Mouse (Mus musculus) G1E (cell line): ENCODE results near the gene Slc16a1. TPM values are rescaled to one million over a fixed set of nuclear protein-coding genes. Genes with fewer than 3 reads are reported as not detected.
A peak's percentile ranks its signal among the peaks of the same experiment; 100 is the strongest.

ENCODE experiments used
- ATAC-seq: 2 replicates; pipeline ENCODE4 v1.8.0; 2016; ENCODE audit warnings: mild to moderate bottlenecking; ENCODE audit not compliant: insufficient number of reproducible peaks, poor library complexity, low FRiP score, severe bottlenecking; ENCODE audit errors: extremely low read depth
- DNase-seq: peaks from one replicate; pipeline ENCODE4 v3.0.0; 2012; ENCODE audit warnings: low spot score
- H3K27me3 ChIP-seq: 2 replicates; pipeline ENCODE4 v1.6.1; 2012; ENCODE audit warnings: mild to moderate bottlenecking, low read length, inconsistent platforms; ENCODE audit not compliant: insufficient read depth
- H3K36me3 ChIP-seq: replicated peaks from 2 replicates; pipeline ENCODE3; 2012; ENCODE audit warnings: mild to moderate bottlenecking, inconsistent platforms
- H3K4me1 ChIP-seq: 2 replicates; pipeline ENCODE4 v1.6.1; 2012; ENCODE audit warnings: low read depth, low read length, inconsistent platforms, mixed read lengths; ENCODE audit not compliant: insufficient read depth
- H3K4me3 ChIP-seq: 2 replicates; pipeline ENCODE4 v1.5.1; 2012; ENCODE audit warnings: low read depth, mild to moderate bottlenecking, inconsistent platforms, low read length, moderate library complexity, mixed read lengths
- H3K9me3 ChIP-seq: replicated peaks from 2 replicates; pipeline ENCODE4 v1.6.1; 2012; ENCODE audit warnings: inconsistent platforms
- CTCF ChIP-seq: IDR thresholded peaks from 2 replicates; pipeline ENCODE4 v1.5.1; 2012; ENCODE audit warnings: low read depth, low read length, inconsistent platforms, mixed read lengths
- GATA1 ChIP-seq: IDR thresholded peaks from 2 replicates; pipeline ENCODE4 v1.6.1; 2012; ENCODE audit warnings: borderline replicate concordance, low read length, inconsistent platforms, mixed read lengths
- GATA2 ChIP-seq: IDR thresholded peaks from 2 replicates; pipeline ENCODE4 v1.6.1; 2012; ENCODE audit warnings: low read depth, low read length, inconsistent platforms, borderline replicate concordance
- POLR2AphosphoS5 ChIP-seq: IDR thresholded peaks from 2 replicates; pipeline ENCODE4 v1.6.1; 2012; ENCODE audit warnings: low read depth, low read length, inconsistent platforms; ENCODE audit not compliant: insufficient replicate concordance
- TAL1 ChIP-seq: conservative IDR thresholded peaks from 2 replicates; pipeline ENCODE4 v1.6.1; 2012; ENCODE audit warnings: low read depth, low read length, inconsistent platforms, mixed read lengths
- polyA plus RNA-seq: library from polyadenylated mRNA; stranded (reverse); fragments of >175 nt; gene quantifications from 2 replicates; pipeline ENCODE4 v1.2.3, GENCODE M21; 2012
- total RNA-seq, 2 experiments: library from RNA; stranded (forward) in 1 of 2; stranded (reverse) in 1 of 2; fragments of 200-1000 nt in 1 of 2; fragments of >200 nt in 1 of 2; fragmentation: Nextera tagmentation in 1 of 2; gene quantifications; 2 replicates each; pipeline ENCODE4 v1.2.3; 2014 to 2017

The Slc16a1 gene
- total and polyA plus RNA-seq, 3 experiments: 52.7 to 75.1 (median 62.5) TPM

DNA sequence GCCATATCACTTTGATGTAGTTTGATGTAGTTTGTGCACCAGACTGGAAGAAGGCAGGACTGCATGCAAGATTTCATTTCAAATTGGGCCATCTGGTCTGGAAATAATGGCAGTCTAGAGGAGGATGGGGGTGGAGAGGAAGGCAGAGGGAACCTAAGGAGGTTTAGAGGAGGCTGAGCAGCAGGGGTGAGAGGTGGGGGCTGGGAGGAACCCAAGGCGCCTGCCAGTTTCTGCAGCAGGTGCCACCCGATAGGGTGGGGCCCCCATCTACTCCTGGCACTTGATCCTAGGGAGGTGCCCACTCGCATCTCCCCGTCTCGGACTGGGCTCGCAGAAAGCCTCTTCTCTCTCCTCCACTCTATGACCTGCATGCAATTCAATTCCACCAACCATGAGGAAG, 33.1 kb downstream of the Slc16a1 start:
- H3K4me3 ChIP-seq: peak overlapping the region; percentile 46; the same call in 1 of the 2 replicates
- DNase-seq: no peak
- no peak for ATAC-seq
- no peaks in the 10 kb centered on the region for H3K27me3 ChIP-seq
- TF ChIP-seq GATA1 (no peak), POLR2AphosphoS5 (no peak), GATA2 (no peak), CTCF (no peak), TAL1 (no peak)
- H3K36me3 ChIP-seq: no peaks in the 10 kb centered on the region
- H3K9me3 ChIP-seq: no peaks in the 10 kb centered on the region
- peaks cover 74% of the 10 kb centered on the region for H3K4me1 ChIP-seq

DNA sequence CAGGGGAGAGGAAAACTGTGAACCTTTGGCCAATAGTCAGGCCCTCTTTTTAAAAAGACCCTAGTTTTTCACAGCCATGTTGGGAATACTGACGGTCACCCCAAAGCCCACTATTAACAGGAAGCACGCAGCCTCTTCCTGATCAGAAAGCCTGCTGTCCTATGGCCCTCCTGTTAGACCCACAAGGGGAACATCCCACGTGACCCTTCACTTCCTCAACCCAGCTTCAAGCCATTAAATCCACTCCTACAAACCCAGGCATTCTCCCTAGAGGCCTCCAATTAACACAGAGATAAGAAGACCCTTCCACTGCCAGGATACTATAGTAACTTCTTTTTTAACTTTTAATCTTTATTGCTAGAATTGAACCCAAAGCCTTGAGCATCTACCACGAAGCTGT, 33.6 kb downstream of the Slc16a1 start:
- peaks cover 74% of the 10 kb centered on the region for H3K4me1 ChIP-seq
- H3K36me3 ChIP-seq: no peaks in the 10 kb centered on the region
- ATAC-seq (no peak), DNase-seq (peak; percentile 37)
- no peak overlapping the region; the same call in 1 of the 2 replicates for H3K4me3 ChIP-seq
- H3K27me3 ChIP-seq: no peaks in the 10 kb centered on the region
- TF ChIP-seq CTCF (no peak), TAL1 (no peak), GATA2 (no peak), GATA1 (no peak), POLR2AphosphoS5 (no peak)
- H3K9me3 ChIP-seq: no peaks in the 10 kb centered on the region

DNA sequence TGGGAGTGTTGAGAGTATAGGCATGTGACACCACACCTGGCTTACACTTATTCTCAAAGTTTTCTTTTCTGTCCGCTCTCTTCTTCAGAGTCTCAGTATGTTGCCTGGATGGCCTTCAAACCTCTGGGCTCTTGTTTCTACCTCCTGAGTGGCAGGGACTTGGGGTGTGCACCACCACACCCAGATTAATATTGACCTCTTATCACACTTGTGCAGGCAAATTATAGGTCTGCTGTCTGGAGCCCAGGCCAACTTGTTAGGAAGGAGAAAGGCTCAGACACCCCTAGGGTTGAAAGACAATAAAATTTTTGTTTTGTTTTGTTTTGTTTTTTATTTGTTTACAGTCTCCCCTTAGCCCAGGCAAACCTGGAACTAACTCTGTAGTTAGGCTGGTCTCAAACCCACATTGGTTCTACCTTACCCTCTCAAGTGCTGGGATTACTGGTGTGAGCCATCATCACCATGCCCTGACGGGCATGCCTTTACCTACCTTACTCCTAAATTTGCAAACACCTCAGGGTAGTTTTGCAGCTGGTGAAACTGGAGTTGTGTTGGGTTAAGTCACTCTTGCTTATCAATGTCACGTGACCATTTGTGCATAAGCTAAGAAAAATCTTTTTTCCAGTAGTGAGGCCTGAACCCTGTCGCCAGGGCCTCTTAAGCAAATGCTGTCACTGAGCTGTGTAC, 35.3 kb downstream of the Slc16a1 start:
- Histone ChIP-seq H3K4me1 (peaks cover 68% of the 10 kb centered on the region), H3K27me3 (no peaks in the 10 kb centered on the region), H3K9me3 (no peaks in the 10 kb centered on the region), H3K4me3 (peak overlapping the region; percentile 19; the same call in 1 of the 2 replicates), H3K36me3 (no peaks in the 10 kb centered on the region)
- peak; percentile 43; the same call in 1 of the 2 replicates for ATAC-seq
- peak; percentile 33 for DNase-seq
- TF ChIP-seq TAL1 (0 out of 2 replicates have a peak, but pooled peaks have one; percentile 25), GATA1 (no peak)

DNA sequence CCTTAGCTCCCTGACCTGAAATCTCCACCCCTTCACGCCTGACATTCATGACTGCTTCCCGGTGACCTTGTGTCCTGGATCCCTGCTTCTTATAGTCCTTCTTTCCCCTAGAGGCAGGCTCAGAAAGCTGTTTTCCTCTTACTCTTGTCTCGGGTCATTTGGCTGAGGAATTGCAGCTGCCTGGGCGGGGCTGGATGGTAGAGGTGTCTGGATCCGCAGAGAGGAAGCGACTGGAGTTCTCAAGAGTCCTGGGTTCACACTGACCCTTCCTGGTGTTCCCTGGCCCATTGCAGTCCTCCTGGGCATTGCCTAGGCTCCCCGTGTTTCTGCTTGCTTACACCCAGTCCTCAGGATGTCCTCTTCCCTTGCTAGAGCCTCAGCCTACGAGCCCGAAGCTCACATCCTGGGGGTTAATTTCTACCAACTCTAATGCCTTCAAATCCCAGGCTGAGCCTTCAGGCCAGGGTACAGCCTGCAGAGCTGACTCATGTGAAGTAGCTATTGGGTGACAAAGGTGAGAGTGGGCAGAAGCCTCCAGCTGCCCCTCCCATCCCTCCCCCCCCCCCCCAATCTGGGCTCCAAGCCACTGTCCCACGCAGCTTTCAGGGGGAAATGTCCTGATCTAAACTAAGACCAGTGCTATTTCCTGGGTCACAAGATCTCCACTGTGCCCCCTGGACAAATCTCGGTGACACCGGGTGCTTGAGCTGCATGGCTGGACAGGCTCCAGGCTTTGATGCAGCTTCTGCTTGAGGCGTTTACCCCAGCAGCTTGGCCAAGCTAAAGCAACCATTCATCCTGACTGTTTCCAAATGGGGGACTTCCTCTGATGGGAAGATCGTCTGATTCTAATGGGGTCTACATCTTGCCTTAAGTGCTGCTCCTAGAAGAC, 36.1 kb downstream of the Slc16a1 start:
- DNase-seq (no peak), ATAC-seq (no peak)
- H3K4me1 ChIP-seq: peaks cover 63% of the 10 kb centered on the region
- no peaks in the 10 kb centered on the region for H3K27me3 ChIP-seq
- TF ChIP-seq GATA1 (no peak), POLR2AphosphoS5 (no peak), CTCF (no peak), GATA2 (no peak), TAL1 (no peak)
- peak overlapping the region; percentile 19; the same call in 1 of the 2 replicates for H3K4me3 ChIP-seq
- H3K36me3 ChIP-seq: no peaks in the 10 kb centered on the region
- H3K9me3 ChIP-seq: no peaks in the 10 kb centered on the region

DNA sequence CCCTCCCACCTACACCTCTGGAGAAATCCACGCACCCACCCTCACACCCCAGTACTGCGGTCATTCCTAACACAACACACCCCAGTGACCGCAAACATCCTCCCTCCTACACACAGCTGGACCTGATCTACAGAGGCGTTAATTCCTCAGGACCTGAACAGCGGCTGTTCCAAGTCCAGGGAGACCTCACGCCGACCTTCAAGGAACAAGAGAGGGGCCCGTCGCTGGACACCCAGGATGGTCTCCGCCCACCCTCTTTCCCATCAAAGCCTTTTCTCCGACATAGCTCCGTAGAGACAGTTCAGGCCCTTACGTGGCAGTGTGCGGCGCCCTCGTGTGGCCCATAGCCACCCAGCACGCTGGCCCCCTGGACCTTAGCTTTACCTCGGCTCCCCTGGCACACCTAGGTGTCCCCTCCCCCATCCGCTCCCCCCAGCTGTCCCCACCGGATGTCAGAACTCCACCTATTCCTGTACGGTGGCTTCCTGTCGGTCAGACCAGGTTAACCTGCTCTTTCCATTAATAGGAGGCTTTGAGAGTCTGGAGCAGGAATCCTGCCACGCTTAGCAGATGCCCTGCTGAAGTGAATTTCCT, 36.9 kb downstream of the Slc16a1 start:
- peak; percentile 53 for DNase-seq
- no peak overlapping the region; the same call in 1 of the 2 replicates for H3K4me3 ChIP-seq
- ATAC-seq: no peak
- no peaks in the 10 kb centered on the region for H3K27me3 ChIP-seq
- no peak for TF ChIP-seq GATA1
- peak; percentile 44; the same call in 1 of the 2 replicates for TF ChIP-seq CTCF
- TF ChIP-seq POLR2AphosphoS5: no peak
- H3K9me3 ChIP-seq: no peaks in the 10 kb centered on the region
- H3K4me1 ChIP-seq: peaks cover 60% of the 10 kb centered on the region
- H3K36me3 ChIP-seq: no peaks in the 10 kb centered on the region

DNA sequence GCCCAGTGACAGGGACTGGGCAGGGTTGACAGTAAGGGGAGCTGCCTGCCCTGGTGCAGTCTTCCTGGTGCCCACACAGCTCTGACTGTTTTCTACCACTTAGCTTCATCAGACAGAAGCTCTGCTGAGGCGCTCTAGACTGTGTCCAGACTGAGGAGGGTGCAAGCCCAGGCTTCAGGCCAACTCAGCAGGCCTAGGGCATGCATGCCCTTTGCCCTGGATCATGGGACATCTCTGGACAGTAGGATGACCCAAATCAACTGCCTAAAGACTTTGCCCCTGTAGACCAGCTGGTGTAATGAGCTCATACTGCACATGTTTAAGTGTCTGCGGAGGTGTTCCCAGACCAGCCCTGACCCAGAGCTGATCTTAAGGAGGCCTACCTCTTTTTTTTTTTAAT, 39.3 kb downstream of the Slc16a1 start:
- Histone ChIP-seq H3K9me3 (0 out of 2 replicates have a peak, but pooled peaks cover 3% of the 10 kb centered on the region), H3K36me3 (no peaks in the 10 kb centered on the region), H3K27me3 (no peaks in the 10 kb centered on the region), H3K4me3 (no peak overlapping the region), H3K4me1 (peaks cover 40% of the 10 kb centered on the region)
- ATAC-seq: no peak
- DNase-seq: no peak
- no peak for TF ChIP-seq CTCF
- TF ChIP-seq GATA2: no peak
- no peak for TF ChIP-seq TAL1
- TF ChIP-seq GATA1: no peak
- no peak for TF ChIP-seq POLR2AphosphoS5
